8 mouse cellular contexts compared by ENCODE assay signal in the genomic region with DNA sequence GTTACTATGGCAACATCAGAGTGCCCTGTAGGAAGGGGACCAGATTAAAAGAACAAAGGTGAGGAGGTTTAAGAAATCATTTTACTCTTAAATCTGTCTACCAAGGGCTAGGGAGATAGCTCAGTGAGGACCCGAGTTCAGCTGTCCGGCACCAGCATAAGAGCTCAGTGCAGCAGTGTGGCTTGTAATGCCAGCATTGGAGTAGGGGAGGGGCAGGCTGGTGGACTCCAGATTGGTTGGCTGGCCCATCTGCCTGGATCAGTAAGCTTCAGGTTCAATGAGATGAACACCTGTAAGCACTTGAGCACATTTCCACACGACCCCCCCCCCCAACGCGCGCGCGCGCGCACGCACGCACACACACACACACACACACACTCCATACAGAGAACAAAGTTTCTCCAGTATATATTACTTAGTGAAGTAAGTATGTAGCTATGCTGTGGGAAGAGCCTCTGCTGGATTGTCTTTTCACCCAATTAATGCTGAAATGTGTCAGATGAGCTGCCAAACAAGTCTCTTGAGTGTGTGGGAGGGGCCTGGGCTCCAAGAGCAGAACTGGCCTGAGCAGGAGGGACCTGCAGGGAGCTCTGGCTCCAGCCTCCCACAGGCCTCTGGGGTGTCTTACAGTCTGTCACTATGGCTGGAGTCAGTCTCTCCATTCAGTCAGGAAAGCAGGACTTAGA.
A peak's percentile ranks its signal among the peaks of the same experiment; 100 is the strongest.
DNase-seq lines count a peak whose midpoint lies in the region; ATAC-seq and TF ChIP-seq lines count a peak whose summit lies in the region.

No protein-coding gene starts in this region.

- peaks cover 24% of the 10 kb centered on the region for H3K4me1 ChIP-seq in lung, adult 2 months (ENCODE audit: control insufficient read depth, insufficient read depth, low read length)
- peaks cover 32% of the 10 kb centered on the region for H3K4me1 ChIP-seq in hindbrain, embryonic 14.5 days (replicated peaks; ENCODE audit: control insufficient read depth, insufficient read depth, low read length)

- no peak overlapping the region for H3K9ac ChIP-seq in hindbrain, embryonic 14.5 days

- ATAC-seq in hindbrain, embryonic 14.5 days (ENCODE audit: low FRiP score): peak; percentile 50
- ATAC-seq in activated CD4-positive, CD25-positive, alpha-beta regulatory T cell, adult 4 months: no peak

- no peak overlapping the region for H3K4me2 ChIP-seq in hindbrain, embryonic 14.5 days (replicated peaks)

- H3K36me3 ChIP-seq in hindbrain, embryonic 14.5 days (replicated peaks; ENCODE audit: control insufficient read depth, insufficient read depth): peaks cover 11% of the 10 kb centered on the region

- WGBS in lung, adult 2 months: 68% methylated on average over 12 of the region's 12 CpGs
- WGBS in hindbrain, embryonic 14.5 days: 89% methylated on average over 12 of the region's 12 CpGs

- H3K27me3 ChIP-seq in hindbrain, embryonic 14.5 days (ENCODE audit: control insufficient read depth, insufficient read depth, low read length): no peaks in the 10 kb centered on the region

- no peak overlapping the region for H3K4me3 ChIP-seq in lung, adult 2 months (replicated peaks; ENCODE audit: extremely low read depth, low read depth, low read length)
- no peak overlapping the region for H3K4me3 ChIP-seq in hindbrain, embryonic 14.5 days (replicated peaks; ENCODE audit: low read length)

- no peaks in the 10 kb centered on the region for H3K9me3 ChIP-seq in hindbrain, embryonic 14.5 days (ENCODE audit: control insufficient read depth, low read length)

- H3K27ac ChIP-seq in hindbrain, embryonic 14.5 days: no peak overlapping the region

- TF ChIP-seq POLR2A in lung, adult 2 months (IDR thresholded peaks at IDR 0.05; ENCODE audit: borderline replicate concordance, extremely low read depth, low read depth, low read length): no peak

- no peak for TF ChIP-seq CTCF in lung, adult 2 months (IDR thresholded peaks at IDR 0.05; ENCODE audit: insufficient read depth, low read length)

- peak; percentile 24 for DNase-seq in adrenal gland, adult 2 months
- no peak for DNase-seq in adrenal gland, adult 8-10 months
- peak; percentile 43 to 64 for DNase-seq in lung, adult 18-20 months
- no peak for DNase-seq in lung, adult 2 months
- peak; percentile 48 for DNase-seq in hindbrain, embryonic 14.5 days (ENCODE audit: low spot score)
- DNase-seq in retina, embryonic 14.5 days (ENCODE audit: low spot score): peak; percentile 56
- no peak for DNase-seq in thymus, postnatal 36 days

Comparison
In these comparisons a context has a peak if more than half of its experiments do, and no peak if none do; other contexts are left out.
1. DNase-seq: peak in adrenal gland, adult 2 months (single experiment), lung, adult 18-20 months (2 of 2), hindbrain, embryonic 14.5 days (single experiment) and retina, embryonic 14.5 days (single experiment); none in adrenal gland, adult 8-10 months (single experiment), lung, adult 2 months (single experiment) and thymus, postnatal 36 days (0 of 2).